Mouse (Mus musculus) c-Kit-positive CD71-positive TER-119-negative erythroid progenitor cells, embryonic 14.5 days (primary cell): ENCODE data around the gene Krt19.

ENCODE experiments used
- DNase-seq: peaks from one replicate; pipeline ENCODE4 v3.0.0-alpha.2; 2013; ENCODE audit warnings: low read depth

Gene Krt19

GRCm38 (mm10) chr11:100148615-100149330 is at the start of gene Krt19:
TSS of gene Krt19 (minus strand) at chr11:100148665.
- DNase-seq: no peak

DNA sequence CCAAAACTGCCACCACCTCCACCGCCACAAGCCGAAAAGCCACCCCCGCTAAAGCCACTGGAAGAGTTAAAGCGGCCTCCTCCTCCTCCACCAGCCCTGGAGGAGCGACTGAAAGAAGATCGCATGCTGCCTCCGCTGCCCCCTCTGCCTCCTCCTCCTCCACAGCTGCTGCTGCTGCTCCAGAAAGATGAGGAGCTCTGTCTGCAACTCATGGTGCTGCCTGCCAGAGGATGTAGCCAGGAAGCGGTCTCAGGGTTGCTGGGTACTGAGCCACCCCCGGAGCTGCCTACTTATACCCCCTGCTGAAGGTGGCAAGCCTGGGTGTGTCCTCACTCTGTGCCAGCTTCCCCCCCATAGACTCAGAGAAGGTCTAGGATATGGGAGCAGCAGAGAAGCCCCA is 44.5 kb upstream of the Krt19 start, which contains the start of gene Krt9:
TSS of gene Krt9 (minus strand) at position 255 of the 400 bp plus-strand sequence.
- DNase-seq: no peak

DNA sequence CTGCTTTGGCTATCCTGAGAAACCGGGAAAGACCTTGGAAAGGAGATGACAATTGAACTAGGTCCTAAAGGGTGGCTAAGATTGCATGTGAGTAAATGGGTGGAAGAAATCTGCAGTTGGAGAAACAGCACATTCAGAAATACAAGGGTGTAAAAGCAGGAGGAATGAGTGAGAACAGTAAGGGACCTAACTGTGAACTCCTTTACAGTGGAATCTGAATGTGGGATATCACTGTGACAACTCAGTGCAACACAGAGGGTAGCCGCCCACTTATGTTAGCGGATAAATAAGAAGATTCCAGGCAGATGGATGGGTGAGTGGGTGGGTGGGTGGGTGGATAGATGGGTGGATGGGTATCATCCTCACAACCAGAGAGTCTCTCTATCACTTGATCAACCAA is 43.4 kb upstream of the Krt19 start:
- no peak for DNase-seq

GRCm38 (mm10) chr11:100186736-100187135 is 38.3 kb upstream of the Krt19 start:
- no peak for DNase-seq

GRCm38 (mm10) chr11:100181725-100182124 is 33.3 kb upstream of the Krt19 start:
- no peak for DNase-seq

GRCm38 (mm10) chr11:100179260-100179659 is 30.8 kb upstream of the Krt19 start:
- DNase-seq: no peak

DNA sequence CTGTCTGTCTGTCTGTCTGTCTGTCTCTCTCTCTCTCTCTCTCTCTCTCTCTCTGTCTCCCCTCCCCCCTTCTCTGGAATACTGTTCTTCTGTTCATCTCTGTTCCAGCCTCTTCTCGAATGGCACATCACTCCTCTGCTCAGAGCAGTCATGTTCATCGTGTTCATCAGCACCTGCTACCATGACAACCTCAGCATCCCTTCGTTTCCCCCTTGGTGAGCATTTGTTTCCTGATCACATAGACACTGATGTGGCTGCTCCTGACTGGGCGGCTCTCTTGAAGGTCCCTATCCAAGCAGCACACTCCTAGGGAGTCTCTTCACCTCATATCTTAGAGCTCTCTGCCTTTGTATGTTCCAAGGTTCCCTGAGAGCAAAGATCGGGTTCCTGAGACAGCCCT is 29.8 kb upstream of the Krt19 start:
- DNase-seq: no peak

DNA sequence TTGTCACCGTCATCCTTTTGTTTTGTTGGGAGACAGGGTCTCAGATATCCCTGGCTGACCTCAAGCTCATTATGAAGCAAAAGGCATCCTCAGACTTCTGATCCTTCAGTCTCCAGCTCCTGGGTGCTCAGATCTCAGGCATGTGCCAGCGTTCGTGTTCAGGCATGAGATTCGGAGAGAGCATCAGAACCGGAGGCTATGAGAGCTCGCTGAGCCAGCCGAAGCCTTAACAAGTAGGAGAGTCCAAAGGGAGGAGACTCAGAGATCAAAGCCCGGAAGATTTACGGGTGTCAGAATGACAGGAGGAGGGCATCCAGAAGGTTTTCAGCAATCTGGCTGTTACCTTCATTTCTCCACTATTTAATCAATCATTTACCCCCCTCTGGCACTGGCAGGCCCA is 28.3 kb upstream of the Krt19 start:
- no peak for DNase-seq

GRCm38 (mm10) chr11:100168765-100169762 is 20.6 kb upstream of the Krt19 start:
- peak; percentile 28 for DNase-seq

GRCm38 (mm10) chr11:100168071-100168470 is 19.6 kb upstream of the Krt19 start:
- no peak for DNase-seq

DNA sequence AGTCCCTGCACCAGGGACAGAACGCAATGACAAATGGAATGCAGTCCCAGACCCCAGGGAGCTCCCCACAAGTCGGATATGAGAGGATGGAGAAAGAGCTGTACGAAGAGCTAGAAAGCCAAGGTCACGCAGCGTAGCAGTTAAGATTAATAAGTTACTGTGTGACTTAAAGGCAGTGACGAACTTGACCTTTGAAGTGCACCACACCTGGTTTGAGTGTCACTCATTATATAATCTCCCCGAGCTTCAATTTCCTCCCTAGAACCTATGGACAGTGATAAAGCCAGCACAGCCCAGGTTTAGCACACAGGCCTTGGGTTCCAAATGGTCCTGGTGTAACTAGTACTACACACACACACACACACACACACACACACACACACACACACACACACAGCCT is 15.9 kb upstream of the Krt19 start:
- DNase-seq: no peak

GRCm38 (mm10) chr11:100157908-100158477 is 9.5 kb upstream of the Krt19 start:
- DNase-seq: no peak

DNA sequence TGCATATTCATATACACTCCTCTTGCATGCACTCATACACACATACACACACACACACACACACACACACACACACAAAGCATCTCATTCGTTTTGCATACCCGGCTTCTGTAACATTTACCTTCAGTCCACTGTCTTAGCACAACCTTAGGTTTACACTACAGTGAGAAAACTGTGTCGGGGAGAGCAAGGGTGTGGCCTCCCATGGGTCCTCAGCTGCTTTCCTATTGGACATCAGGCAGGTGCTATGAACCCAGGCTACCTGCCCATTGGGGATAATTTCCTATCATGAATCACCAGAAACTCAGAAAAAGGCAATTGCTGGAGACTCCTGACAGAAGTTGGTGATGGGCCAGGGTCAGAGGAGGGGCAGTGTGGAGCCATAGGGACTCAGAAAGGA is 8.9 kb upstream of the Krt19 start:
- DNase-seq: no peak

- DNase-seq: no peak
Observed at GRCm38 (mm10) chr11:100155497-100156255, 7.2 kb upstream of the Krt19 start.

DNA sequence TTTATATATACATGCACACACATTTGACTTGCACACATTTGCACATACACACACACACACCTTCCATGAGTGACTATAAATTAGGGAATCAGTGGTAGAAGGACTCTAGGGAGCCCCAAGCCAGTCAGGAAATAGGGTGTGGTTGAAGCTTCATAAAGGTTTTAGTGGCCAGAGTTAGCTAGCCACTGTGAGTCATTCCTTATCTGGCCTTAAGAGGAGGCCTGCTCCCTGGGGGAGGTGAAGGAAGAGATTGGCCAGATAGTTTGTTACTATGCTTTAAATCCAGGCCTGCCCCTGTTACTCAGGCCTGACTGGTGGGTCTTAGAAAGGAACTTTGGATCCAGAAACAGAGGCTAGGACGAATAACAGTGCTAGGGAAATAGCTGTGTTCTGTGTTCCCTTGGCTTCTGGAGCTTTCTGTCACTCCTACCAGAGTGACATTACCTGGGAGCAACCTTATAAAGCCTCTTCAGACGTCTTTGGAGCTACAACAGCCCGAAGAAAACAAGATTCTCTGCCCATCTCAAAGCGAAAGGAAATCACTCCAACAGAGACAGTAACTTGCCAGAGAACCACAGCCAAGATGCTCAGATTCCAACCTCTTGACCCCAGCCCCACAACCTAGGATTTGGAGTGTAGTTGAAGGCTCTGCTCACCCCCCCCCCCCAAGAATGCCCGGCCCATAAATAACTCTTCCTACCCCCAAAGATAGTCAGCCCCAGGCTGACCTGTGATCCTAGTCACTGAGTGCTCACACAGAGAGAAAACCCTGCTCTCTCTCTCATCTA is 705 bp downstream of the Krt19 start:
- no peak for DNase-seq

DNA sequence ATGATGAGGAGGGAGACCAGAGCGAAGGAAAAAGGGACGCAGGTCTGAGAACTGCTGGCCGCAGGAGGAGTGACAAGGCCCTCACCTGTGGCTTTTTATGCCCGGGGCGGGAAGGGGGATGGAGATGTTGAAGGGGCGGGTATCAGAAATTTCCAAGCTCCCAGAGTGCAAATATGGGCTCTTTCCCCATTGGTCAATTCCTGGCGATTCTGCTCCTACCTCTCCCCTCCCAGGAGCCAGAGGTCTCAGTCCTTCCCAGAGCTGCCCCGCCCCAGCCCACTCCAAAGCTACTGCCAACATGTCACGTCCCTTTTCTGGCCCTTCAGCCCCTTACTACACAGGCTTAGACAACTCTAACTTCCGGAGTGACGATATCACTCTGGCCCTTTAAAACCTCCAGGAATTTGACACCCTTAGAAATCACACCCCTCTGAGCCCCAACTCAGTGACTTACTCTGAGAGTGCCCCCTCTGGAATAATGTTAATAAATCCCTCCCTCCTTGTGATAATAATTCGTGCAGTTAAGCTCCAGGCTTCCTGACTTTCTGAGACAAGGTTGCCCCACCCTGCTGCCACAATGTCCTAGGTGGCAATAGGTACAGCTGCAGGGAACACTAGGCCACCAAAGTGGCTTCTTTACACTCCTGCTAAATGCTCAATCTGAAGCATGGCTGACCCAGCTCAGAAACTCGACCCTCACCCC is 2.5 kb downstream of the Krt19 start:
- DNase-seq: no peak

- DNase-seq: no peak
Observed at GRCm38 (mm10) chr11:100145104-100145503, 3.4 kb downstream of the Krt19 start.

DNA sequence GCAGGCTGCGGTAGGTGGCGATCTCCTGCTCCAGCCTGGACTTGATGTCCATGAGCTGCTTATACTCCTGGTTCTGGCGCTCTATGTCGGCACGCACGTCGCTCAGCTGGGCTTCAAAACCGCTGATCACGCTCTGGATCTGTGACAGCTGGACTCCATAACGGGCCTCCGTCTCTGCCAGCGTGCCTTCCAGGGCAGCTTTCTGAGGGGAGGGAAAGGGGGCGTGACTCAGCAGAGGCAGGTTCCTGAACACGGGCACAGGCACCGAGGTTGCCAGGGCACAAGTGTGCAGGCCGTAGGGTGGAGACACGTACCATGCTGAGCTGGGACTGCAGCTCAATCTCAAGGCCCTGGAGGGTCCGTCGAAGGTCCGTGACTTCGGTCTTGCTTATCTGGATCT is 7.5 kb downstream of the Krt19 start:
- no peak for DNase-seq

GRCm38 (mm10) chr11:100139391-100139790 is 9.1 kb downstream of the Krt19 start:
- DNase-seq: no peak

DNA sequence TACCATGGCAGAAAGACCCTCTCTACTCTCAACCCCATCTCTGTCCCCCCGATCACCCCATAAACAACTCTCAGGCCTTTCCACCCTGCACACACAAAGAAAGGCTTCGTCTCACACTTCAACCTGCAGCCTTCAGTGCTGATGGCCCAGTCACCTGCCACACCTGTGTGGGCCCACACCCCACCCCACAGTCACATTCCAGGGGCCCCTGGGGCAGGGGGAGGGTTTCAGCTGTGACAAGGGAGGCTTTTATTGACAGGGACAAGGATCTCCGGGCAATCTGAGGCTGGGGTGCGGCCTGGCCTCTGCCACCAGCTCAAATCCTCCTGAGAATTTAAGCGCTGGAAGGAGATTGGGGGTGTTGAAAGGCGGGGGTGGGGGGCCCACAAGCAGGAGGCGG is 9.7 kb downstream of the Krt19 start:
- no peak for DNase-seq
